Mouse (Mus musculus): ENCODE results near the gene Pin4. TPM values are rescaled to one million over a fixed set of nuclear protein-coding genes. Genes with fewer than 3 reads are reported as not detected.

Pin4 gene
- 130 and 137 TPM in 2 replicates for polyA plus RNA-seq (2021; fragmentation: Nextera tagmentation)
- long read RNA-seq, experiment 1, transcript Pin4-201 (4 exons, 489 nt), result major isoform, 46 of 49 reads
- long read RNA-seq, experiment 1, partial matches to known transcripts, result 0 of 49 reads
- long read RNA-seq, experiment 1, other reads (novel, unspliced or antisense), result 3 of 49 reads
- long read RNA-seq, experiment 2, partial matches to known transcripts, result 0 of 4 reads
- long read RNA-seq, experiment 2, other reads (novel, unspliced or antisense), result 1 of 4 reads

DNA sequence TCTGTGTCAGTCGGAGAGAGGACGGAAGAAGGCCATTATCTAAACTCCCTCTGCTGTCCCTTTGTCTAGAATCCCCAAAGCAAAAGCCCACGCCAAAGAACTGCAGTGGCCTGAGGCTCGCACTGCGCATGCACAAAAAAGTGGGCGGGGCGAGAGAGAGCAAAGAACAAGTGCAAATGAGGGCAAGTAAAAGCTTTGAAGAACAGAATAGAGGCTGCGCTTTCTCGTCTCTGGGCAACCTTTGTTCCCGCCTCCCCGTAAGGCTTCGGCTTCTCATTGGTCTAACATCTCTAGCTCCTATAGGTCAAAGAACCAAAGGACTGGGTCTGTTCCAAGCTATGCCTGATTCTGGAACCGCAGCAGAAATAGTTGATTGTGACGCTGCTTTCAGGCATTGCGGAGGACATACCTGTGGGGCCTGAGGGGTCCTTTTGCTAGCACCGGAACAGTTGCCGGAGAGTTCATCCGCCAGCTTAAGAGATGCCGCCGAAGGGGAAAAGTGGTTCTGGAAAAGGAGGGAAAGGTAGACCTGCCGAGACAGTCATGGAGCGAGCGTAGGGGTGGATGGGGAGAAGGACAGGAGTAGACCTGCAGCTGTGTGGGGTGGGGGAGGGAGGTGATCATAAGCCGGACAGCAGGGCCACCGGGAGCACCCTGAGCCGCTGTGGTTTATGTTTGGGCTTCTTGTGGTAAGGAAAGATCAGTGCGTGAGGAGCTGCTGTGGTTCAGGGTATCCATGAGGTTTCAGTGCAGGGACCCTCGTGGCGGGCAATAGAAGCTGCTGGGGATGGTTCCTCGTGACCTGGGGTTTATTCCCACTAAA, at the start of gene Pin4:
Gene Pin4, plus strand, starts transcription at position 406 of the 823 bp plus-strand sequence.

DNA sequence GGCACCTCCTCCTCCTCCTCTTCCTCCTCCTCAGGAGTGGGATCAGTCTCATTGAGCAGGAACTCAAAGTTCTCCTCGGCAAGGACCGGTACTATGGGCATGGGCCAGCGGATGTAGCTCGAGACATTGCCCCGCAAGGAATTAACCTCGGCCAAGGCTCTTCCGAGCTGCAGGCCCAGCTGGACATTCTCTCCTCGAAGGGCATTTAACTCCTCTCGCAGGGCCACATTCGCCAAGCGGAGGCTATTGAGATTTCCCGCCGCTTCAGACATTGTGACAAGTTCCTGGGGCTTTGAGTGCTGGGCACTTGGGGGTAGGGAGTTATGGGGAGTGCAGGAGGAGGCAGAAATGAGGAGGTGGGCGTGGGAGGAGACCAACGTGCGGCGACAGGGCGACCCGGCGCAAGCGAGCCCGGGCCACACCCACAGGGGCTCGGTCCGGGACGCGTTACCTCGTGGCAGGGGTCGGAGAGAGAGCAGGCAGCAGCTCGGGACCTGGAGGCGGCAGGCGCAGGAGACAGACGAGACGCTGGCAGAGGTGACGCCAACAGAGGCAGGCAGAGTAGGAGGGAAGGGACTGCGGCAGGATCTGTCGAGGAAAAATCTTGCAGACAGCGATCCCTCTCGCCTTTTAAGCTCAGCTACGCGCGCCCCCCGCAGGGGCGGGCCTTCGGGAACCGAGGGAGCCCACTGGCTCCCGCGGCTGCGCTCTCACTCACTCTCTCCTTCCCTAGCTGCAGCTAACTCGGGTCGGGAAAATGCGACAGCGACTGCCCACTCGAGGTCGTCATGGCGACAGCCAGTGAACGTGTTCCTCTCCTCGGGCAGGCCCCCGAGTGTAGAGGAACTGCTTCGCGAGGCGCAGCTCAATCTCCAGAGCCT, 48.4 kb upstream of the Pin4 start, which contains the start of gene Rtl5:
Gene Rtl5, minus strand, starts transcription at position 714 of the 881 bp plus-strand sequence.

DNA sequence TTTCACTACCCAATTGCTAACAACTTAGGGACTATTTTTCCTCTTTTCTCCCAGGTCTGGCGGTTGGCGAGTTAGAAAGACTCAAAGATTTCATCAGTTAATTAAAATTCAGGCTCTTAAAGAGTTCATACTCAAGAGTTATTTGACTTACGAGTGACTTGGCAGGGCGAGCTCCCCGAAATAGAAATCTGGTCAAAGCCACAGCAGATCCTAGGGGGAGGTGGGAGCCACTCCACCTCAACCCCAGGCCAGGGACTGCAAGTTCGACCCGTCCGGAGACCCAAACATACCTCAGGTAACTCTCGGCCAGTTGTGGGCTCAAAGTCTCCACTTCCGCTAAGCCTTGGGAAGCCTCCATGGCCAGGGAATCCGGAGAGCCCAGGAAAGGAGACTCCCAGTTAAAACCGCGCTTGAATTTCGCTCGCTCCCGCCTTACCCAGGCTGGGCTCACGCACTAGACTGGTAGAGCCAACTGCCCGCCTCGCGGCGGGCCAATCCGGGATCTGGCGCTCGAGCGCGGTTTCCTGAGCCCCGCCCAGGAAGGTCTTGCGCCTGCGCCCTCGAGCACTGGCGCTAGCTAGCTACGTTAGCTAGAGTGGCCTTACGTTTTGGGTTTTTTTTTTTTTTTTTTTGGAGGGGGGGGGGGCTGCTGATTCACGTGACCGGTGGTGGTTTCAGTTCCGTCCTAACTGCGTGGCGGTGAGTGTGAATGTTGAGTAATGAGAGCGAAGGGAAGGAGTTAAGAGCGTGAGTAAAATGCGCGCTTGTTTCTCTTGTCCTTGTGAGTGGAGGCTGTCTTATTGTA, 37.6 kb downstream of the Pin4 start, which contains the start of gene Ercc6l:
Gene Ercc6l, minus strand, starts transcription at position 474 of the 805 bp plus-strand sequence.

Other genes with a start within 250 kb of the Pin4 start
- 1.1 and 1.2 TPM in 2 replicates for gene Rtl5, start 48.1 kb upstream of the Pin4 start, polyA plus RNA-seq (2021; fragmentation: Nextera tagmentation)
- 0.03 TPM in 1 of 2 replicates, not detected in the other for gene Ercc6l, start 37.6 kb downstream of the Pin4 start, polyA plus RNA-seq (2021; fragmentation: Nextera tagmentation)
- gene Rps4x, start 69.9 kb downstream of the Pin4 start, polyA plus RNA-seq (2021; fragmentation: Nextera tagmentation), result 1,083 and 1,190 TPM in 2 replicates
- 2.5 and 3.0 TPM in 2 replicates for gene Cited1, start 132.7 kb downstream of the Pin4 start, polyA plus RNA-seq (2021; fragmentation: Nextera tagmentation)